Mouse (Mus musculus) kidney, embryonic 16.5 days (tissue): ENCODE measurements around the gene Odf3l1. TPM values are rescaled to one million over a fixed set of nuclear protein-coding genes. Genes with fewer than 3 reads are reported as not detected.
A peak's percentile ranks its signal among the peaks of the same experiment; 100 is the strongest.

Source experiments
- ATAC-seq: fragments of 200-750 bp; cut with Nextera tagmentation; 2 replicates; pipeline ENCODE4 v1.8.0; 2017; ENCODE audit warnings: moderate TSS enrichment; ENCODE audit not compliant: low FRiP score, low TSS enrichment
- H3K27ac ChIP-seq: fragments of 300-500 bp; sonication (generic); 2 replicates; pipeline ENCODE4 v1.5.1; 2014; ENCODE audit warnings: low read length
- H3K27me3 ChIP-seq: fragments of 300-500 bp; sonication (generic); 2 replicates; pipeline ENCODE4 v1.6.1; 2014; ENCODE audit warnings: low read length, control low read depth, mixed read lengths; ENCODE audit not compliant: insufficient read depth
- H3K36me3 ChIP-seq: fragments of 300-500 bp; sonication (generic); 2 replicates; pipeline ENCODE4 v1.6.1; 2014; ENCODE audit warnings: low read length, control low read depth, mixed read lengths; ENCODE audit not compliant: insufficient read depth
- H3K4me1 ChIP-seq: fragments of 300-500 bp; sonication (generic); 2 replicates; pipeline ENCODE4 v1.6.1; 2014; ENCODE audit warnings: low read length, control low read depth, mixed read lengths; ENCODE audit not compliant: insufficient read depth
- H3K4me2 ChIP-seq: fragments of 300-500 bp; sonication (generic); replicated peaks from 2 replicates; pipeline ENCODE4 v1.6.1; 2014; ENCODE audit warnings: low read depth, low read length
- H3K4me3 ChIP-seq: fragments of 300-500 bp; sonication (generic); 2 replicates; pipeline ENCODE4 v1.5.1; 2014; ENCODE audit warnings: mild to moderate bottlenecking, low read length
- H3K9ac ChIP-seq: fragments of 300-500 bp; sonication (generic); replicated peaks from 2 replicates; pipeline ENCODE4 v1.6.1; 2014; ENCODE audit warnings: low read length
- H3K9me3 ChIP-seq: fragments of 300-500 bp; sonication (generic); 2 replicates; pipeline ENCODE4 v1.6.1; 2016; ENCODE audit warnings: low read length, control low read depth
- WGBS: fragments of 180-500 bp; shearing (Covaris S2); extraction: QIAGEN DNeasy Blood & Tissue Kit; methylation state at CpG from one replicate; pipeline ENCODE4 v1.1.7; 2014; 5-methylcytosine and 5-hydroxymethylcytosine counted together
- polyA plus RNA-seq: library from polyadenylated mRNA; unstranded; fragments of >200 nt; fragmentation: Nextera tagmentation; extraction: Ambion mirVana; gene quantifications from 2 replicates; pipeline ENCODE4 v1.2.1, GENCODE M21; 2015

The Odf3l1 gene
- polyA plus RNA-seq, 1 experiment from 2014 or later, result 0.26 TPM

- H3K36me3 ChIP-seq, result no peaks in the 10 kb centered on the region
- 85% methylated on average over 3 of the region's 3 CpGs for WGBS
- no peak overlapping the region for H3K9ac ChIP-seq
- H3K4me2 ChIP-seq, result no peak overlapping the region
- no peak overlapping the region for H3K27ac ChIP-seq
- no peak overlapping the region for H3K4me3 ChIP-seq
- peaks cover 2% of the 10 kb centered on the region; the same call in 1 of the 2 replicates for H3K27me3 ChIP-seq
- no peak for ATAC-seq
- peaks cover 35% of the 10 kb centered on the region for H3K4me1 ChIP-seq
- H3K9me3 ChIP-seq, result no peaks in the 10 kb centered on the region
Observed at GRCm38 (mm10) chr9:56860035-56860434, 4.4 kb downstream of the Odf3l1 start.

DNA sequence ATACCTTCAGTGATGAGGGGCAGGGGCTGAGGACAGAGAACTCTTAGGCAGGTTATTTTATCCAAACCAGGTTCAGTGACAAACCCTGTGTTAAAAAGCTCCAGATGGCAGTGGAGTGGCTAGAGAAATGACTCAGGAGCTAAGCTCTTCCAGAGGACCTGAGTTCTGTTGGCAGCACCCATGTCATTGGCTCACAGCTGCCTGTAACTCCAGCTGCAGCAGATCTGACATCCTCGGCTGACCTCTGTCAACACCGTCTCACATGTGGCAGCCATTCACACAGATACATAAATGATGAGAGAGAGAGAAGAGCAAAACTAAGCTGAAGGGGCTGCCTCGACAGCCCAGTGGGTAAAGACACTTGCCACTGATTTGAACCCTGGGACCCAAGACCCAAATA is 7.0 kb downstream of the Odf3l1 start:
- H3K27me3 ChIP-seq, result peaks cover 2% of the 10 kb centered on the region; the same call in 1 of the 2 replicates
- no peak overlapping the region for H3K9ac ChIP-seq
- WGBS, result 35% methylated on average over 3 of the region's 3 CpGs
- no peak for ATAC-seq
- no peak overlapping the region for H3K4me3 ChIP-seq
- no peak overlapping the region for H3K4me2 ChIP-seq
- H3K9me3 ChIP-seq, result no peaks in the 10 kb centered on the region
- H3K27ac ChIP-seq, result no peak overlapping the region
- peaks cover 11% of the 10 kb centered on the region; the same call in 1 of the 2 replicates for H3K4me1 ChIP-seq
- H3K36me3 ChIP-seq, result no peaks in the 10 kb centered on the region

DNA sequence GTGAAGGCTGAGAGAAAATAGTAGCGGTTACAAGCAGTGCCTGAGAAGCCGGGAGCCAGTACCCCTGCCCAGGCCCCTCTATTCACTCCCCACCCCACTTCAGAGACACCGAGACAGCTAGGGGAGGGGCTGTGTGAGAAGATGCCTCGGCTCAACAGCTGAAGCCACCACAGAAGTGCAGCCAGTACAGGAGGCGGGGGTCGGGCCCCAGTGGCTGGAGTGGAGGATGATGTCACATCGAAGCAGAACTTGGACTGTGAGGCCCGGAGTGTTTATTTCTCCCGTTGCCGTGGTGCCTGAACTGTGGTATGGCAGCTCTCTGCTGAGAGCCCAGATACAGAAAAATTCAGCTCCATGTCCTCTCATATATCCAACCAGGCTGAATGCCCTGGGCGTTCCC is 12.7 kb downstream of the Odf3l1 start:
- peak; percentile 59 for ATAC-seq
- H3K27ac ChIP-seq, result no peak overlapping the region
- peaks cover 7% of the 10 kb centered on the region; the same call in 1 of the 2 replicates for H3K4me1 ChIP-seq
- H3K36me3 ChIP-seq, result no peaks in the 10 kb centered on the region
- H3K9me3 ChIP-seq, result no peaks in the 10 kb centered on the region
- H3K4me3 ChIP-seq, result no peak overlapping the region
- H3K4me2 ChIP-seq, result no peak overlapping the region
- no peaks in the 10 kb centered on the region for H3K27me3 ChIP-seq
- WGBS, result 30% methylated on average over 11 of the region's 11 CpGs
- peak overlapping the region; percentile 25; the same call in 1 of the 2 replicates for H3K9ac ChIP-seq

- Histone ChIP-seq H3K4me1 (peaks cover 7% of the 10 kb centered on the region; the same call in 1 of the 2 replicates), H3K36me3 (no peaks in the 10 kb centered on the region), H3K9me3 (no peaks in the 10 kb centered on the region), H3K4me2 (no peak overlapping the region), H3K9ac (no peak overlapping the region), H3K27ac (no peak overlapping the region), H3K27me3 (no peaks in the 10 kb centered on the region), H3K4me3 (no peak overlapping the region)
- WGBS, result 81% methylated on average over 4 of the region's 4 CpGs
- ATAC-seq, result no peak
Observed at GRCm38 (mm10) chr9:56850905-56851252, 13.6 kb downstream of the Odf3l1 start.

DNA sequence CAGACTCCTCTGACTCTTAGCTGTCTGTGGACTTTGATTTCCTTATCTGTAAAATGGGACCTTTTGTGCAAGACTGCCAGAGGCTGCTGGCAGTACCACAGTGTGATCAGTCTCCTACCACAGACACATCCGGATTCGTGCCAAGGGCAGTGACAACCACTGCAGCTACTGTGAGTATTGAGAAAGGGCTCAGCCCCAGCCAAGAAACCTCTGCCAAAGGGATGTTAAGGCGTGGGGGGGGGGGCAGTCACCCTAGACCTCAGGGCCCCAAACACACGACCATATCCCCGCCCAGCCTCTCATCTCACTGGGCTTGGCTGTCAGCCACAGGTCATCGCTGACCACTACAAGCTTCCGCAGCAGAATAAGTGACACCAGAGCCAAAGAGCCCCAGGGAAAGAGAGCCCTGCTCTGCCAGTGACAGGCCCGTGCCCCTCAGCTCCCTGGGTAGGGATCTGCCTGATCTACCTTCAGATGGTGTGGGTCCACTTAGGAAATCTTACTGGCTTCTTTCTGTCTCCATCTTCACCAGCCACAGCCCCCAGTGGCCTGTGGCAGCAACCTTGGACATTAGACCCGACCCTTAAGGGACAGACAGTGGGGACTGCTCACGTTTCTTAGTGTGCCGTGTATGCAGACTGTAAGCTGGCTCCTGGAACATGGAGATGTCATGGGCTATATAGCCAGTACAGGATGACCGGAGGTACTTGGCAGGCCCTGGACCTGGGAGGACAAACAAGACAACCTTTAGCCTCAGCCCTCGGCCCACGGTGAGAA is 14.2 kb downstream of the Odf3l1 start:
- WGBS, result 68% methylated on average over 14 of the region's 14 CpGs
- Histone ChIP-seq H3K27ac (no peak overlapping the region), H3K9ac (no peak overlapping the region), H3K4me3 (no peak overlapping the region), H3K36me3 (no peaks in the 10 kb centered on the region), H3K4me1 (peaks cover 7% of the 10 kb centered on the region; the same call in 1 of the 2 replicates), H3K4me2 (no peak overlapping the region), H3K9me3 (no peaks in the 10 kb centered on the region), H3K27me3 (no peaks in the 10 kb centered on the region)
- no peak for ATAC-seq

DNA sequence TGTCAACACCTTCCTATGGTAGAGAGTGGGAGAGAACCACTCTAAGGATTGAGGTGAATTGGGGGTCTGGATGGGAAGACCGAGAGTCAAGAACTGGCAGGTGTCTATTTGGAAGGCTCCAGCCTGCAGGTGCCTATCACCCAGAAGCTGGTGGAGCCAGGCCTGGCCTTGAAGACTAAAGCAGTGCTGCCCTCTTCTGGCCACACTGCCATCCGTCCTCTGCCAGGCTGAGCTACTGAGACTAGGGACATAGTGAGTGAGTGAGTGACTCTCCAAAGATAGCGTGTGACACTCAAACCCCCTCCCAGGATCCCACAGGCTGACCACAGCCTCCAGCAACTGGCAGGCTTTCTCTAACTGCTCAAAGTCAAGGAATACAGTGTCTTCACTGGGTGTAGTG is 17.0 kb downstream of the Odf3l1 start:
- H3K27ac ChIP-seq, result no peak overlapping the region
- no peak overlapping the region for H3K4me3 ChIP-seq
- 18% methylated on average over 3 of the region's 3 CpGs for WGBS
- H3K9ac ChIP-seq, result no peak overlapping the region
- no peaks in the 10 kb centered on the region for H3K9me3 ChIP-seq
- H3K4me1 ChIP-seq, result peaks cover 18% of the 10 kb centered on the region
- ATAC-seq, result no peak
- H3K4me2 ChIP-seq, result no peak overlapping the region
- no peaks in the 10 kb centered on the region for H3K36me3 ChIP-seq
- no peaks in the 10 kb centered on the region for H3K27me3 ChIP-seq

DNA sequence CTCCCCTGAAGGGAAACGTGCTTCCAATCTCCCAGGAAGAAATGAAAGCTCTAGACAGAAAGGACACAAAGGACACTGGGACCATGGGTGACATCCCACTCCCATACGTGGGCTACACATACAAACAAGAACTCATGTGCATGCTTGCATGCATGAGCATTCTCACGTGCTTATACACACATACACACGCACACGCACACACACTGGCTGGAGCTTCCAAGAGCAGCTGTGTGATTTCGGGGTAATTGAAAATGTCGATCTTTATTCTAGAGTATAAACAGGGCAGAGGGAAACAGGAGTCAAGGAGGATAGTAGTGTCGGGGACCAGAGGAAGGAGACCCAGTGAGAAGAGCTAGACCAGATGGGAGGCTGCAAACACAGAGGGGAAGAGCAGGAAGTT is 19.8 kb downstream of the Odf3l1 start:
- H3K9me3 ChIP-seq, result no peaks in the 10 kb centered on the region
- H3K9ac ChIP-seq, result no peak overlapping the region
- ATAC-seq, result no peak
- no peak overlapping the region for H3K4me2 ChIP-seq
- peaks cover 26% of the 10 kb centered on the region for H3K4me1 ChIP-seq
- H3K36me3 ChIP-seq, result no peaks in the 10 kb centered on the region
- 50% methylated on average over 8 of the region's 8 CpGs for WGBS
- H3K27ac ChIP-seq, result no peak overlapping the region
- H3K4me3 ChIP-seq, result no peak overlapping the region
- no peaks in the 10 kb centered on the region for H3K27me3 ChIP-seq

DNA sequence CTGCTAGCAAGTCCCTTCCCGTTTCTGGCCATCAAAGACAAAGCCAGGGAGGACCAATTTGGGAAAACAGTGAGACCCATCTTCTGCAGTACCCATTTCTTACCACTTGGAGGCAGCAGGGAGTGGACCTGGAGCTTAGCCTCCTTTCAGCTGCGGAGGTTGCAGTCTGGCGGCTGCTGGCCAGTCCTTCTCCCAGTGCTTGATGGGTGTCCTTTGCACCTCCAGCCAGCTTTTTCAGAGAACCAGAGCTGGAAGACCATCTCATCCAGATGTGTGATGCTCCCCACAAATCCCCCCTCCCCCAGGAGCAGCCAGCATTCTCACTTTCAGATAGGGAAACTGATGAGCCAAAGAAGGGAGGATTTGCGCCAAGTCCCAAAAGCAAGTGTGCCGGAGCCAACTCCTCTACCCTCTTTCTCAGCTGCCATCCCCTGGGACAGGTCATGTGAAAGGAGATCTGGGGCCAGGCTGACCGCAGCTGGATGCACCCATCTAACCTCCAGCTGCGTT is 20.7 kb downstream of the Odf3l1 start:
- Histone ChIP-seq H3K36me3 (no peaks in the 10 kb centered on the region), H3K9ac (no peak overlapping the region), H3K4me2 (no peak overlapping the region), H3K27me3 (no peaks in the 10 kb centered on the region), H3K9me3 (no peaks in the 10 kb centered on the region), H3K4me1 (peaks cover 28% of the 10 kb centered on the region), H3K4me3 (no peak overlapping the region), H3K27ac (no peak overlapping the region)
- 22% methylated on average over 7 of the region's 7 CpGs for WGBS
- ATAC-seq, result no peak

DNA sequence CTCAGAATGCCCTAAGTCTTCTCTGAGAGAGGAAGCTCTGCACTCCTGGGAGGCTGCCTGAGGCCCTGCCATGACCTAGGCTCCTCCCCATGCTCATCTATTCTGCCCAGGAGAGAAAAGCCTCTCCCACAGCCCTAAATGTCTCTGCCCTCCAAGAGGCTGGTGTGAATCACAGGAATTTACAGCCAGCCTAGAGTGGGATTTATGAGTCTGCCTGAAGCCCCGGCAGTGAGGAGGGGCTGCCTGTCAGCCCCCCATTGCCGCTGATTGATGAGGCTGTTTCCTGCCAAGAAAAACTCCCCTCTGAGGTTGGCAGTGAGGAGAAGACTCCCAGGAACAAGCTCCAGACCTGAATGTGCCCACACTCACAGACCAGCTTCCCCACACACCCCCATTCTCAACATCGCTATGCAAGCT is 22.2 kb downstream of the Odf3l1 start:
- no peaks in the 10 kb centered on the region for H3K9me3 ChIP-seq
- H3K27ac ChIP-seq, result peak overlapping the region; percentile 57; the same call in 1 of the 2 replicates
- peak; percentile 83 for ATAC-seq
- H3K9ac ChIP-seq, result no peak overlapping the region; the same call in 1 of the 2 replicates
- peaks cover 28% of the 10 kb centered on the region for H3K4me1 ChIP-seq
- H3K4me3 ChIP-seq, result no peak overlapping the region
- no peaks in the 10 kb centered on the region for H3K27me3 ChIP-seq
- H3K36me3 ChIP-seq, result no peaks in the 10 kb centered on the region
- 0 out of 2 replicates have a peak overlapping the region, but pooled peaks have one; percentile 1 for H3K4me2 ChIP-seq
- 3% methylated on average over 3 of the region's 3 CpGs for WGBS

GRCm38 (mm10) chr9:56841864-56842263 is 22.6 kb downstream of the Odf3l1 start:
- peak overlapping the region; percentile 57; the same call in 1 of the 2 replicates for H3K27ac ChIP-seq
- H3K4me2 ChIP-seq, result 0 out of 2 replicates have a peak overlapping the region, but pooled peaks have one; percentile 1
- ATAC-seq, result no peak; the same call in 1 of the 2 replicates

More at GRCm38 (mm10) chr9:56841864-56842263, 22.6 kb downstream of the Odf3l1 start:
- no peaks in the 10 kb centered on the region for H3K9me3 ChIP-seq
- H3K27me3 ChIP-seq, result no peaks in the 10 kb centered on the region
- no peak overlapping the region for H3K9ac ChIP-seq
- H3K4me3 ChIP-seq, result no peak overlapping the region
- peaks cover 28% of the 10 kb centered on the region for H3K4me1 ChIP-seq
- no peaks in the 10 kb centered on the region for H3K36me3 ChIP-seq
